Mouse (Mus musculus) heart, adult 2 months (tissue): ENCODE results near the gene Brd3. TPM values are rescaled to one million over a fixed set of nuclear protein-coding genes. Genes with fewer than 3 reads are reported as not detected.
A peak's percentile ranks its signal among the peaks of the same experiment; 100 is the strongest.

Source experiments
- DNase-seq, 2 experiments: peaks; one replicate each; pipeline ENCODE4 v3.0.0; 2021
- H3K27ac ChIP-seq: fragments of 200-600 bp; 2 replicates; pipeline ENCODE4 v1.8.1; 2022
- H3K27me3 ChIP-seq: fragments of 200-500 bp; 2 replicates; pipeline ENCODE4 v1.6.1; 2012; ENCODE audit warnings: mild to moderate bottlenecking, low read length, inconsistent platforms, mixed read lengths; ENCODE audit not compliant: control insufficient read depth, insufficient read depth
- H3K36me3 ChIP-seq: fragments of 200-500 bp; 2 replicates; pipeline ENCODE4 v1.6.1; 2012; ENCODE audit warnings: low read length, inconsistent platforms; ENCODE audit not compliant: control insufficient read depth, insufficient read depth
- H3K4me1 ChIP-seq: fragments of 200-500 bp; 2 replicates; pipeline ENCODE4 v1.6.1; 2011; ENCODE audit warnings: low read length; ENCODE audit not compliant: control insufficient read depth, insufficient read depth
- H3K4me3 ChIP-seq: fragments of 200-600 bp; 2 replicates; pipeline ENCODE4 v1.8.1; 2022
- H3K79me2 ChIP-seq: fragments of 200-500 bp; replicated peaks from 2 replicates; pipeline ENCODE4 v1.6.1; 2012; ENCODE audit warnings: mild to moderate bottlenecking, inconsistent platforms, low read length, moderate library complexity, mixed read lengths; ENCODE audit not compliant: control insufficient read depth, insufficient read depth
- H3K9ac ChIP-seq: fragments of 200-500 bp; 2 replicates; pipeline ENCODE4 v1.6.1; 2012; ENCODE audit warnings: low read depth, mild to moderate bottlenecking, control low read depth, inconsistent platforms, low read length, mixed read lengths
- CTCF ChIP-seq: fragments of 200-600 bp; IDR thresholded peaks from 2 replicates; pipeline ENCODE4 v1.8.1; 2022; ENCODE audit warnings: antibody characterized with exemption, mild to moderate bottlenecking, moderate library complexity
- EP300 ChIP-seq: fragments of 200-500 bp; IDR thresholded peaks from 2 replicates; pipeline ENCODE4 v1.6.1; 2011; ENCODE audit warnings: low read depth, low read length, control low read depth; ENCODE audit not compliant: insufficient read depth
- POLR2A ChIP-seq: fragments of 200-500 bp; IDR thresholded peaks from 2 replicates; pipeline ENCODE4 v1.6.1; 2011; ENCODE audit warnings: mild to moderate bottlenecking, low read depth, low read length, control low read depth; ENCODE audit not compliant: insufficient read depth
- WGBS: fragments of 180-500 bp; shearing (Covaris S2); methylation state at CpG from one replicate; pipeline ENCODE4 v1.1.7; 2018; 5-methylcytosine and 5-hydroxymethylcytosine counted together
- intact Hi-C: fragments of 180-260 bp; cut with DNase I; formaldehyde crosslinking; loops from one replicate; pipeline ENCODE4 v1.15.1; 2025
- polyA plus RNA-seq: library from polyadenylated mRNA; depleted of rRNA; stranded (reverse); fragments of >200 nt; gene quantifications from 2 replicates; pipeline ENCODE4 v1.2.3, GENCODE M21; 2012
- total RNA-seq, 2 experiments: library from RNA; stranded (reverse); gene quantifications; 2 replicates each; pipeline ENCODE4 v1.2.3; 2021

The Brd3 gene
- total and polyA plus RNA-seq, 3 experiments, result 12.5 to 28.7 (median 27.0) TPM

DNA sequence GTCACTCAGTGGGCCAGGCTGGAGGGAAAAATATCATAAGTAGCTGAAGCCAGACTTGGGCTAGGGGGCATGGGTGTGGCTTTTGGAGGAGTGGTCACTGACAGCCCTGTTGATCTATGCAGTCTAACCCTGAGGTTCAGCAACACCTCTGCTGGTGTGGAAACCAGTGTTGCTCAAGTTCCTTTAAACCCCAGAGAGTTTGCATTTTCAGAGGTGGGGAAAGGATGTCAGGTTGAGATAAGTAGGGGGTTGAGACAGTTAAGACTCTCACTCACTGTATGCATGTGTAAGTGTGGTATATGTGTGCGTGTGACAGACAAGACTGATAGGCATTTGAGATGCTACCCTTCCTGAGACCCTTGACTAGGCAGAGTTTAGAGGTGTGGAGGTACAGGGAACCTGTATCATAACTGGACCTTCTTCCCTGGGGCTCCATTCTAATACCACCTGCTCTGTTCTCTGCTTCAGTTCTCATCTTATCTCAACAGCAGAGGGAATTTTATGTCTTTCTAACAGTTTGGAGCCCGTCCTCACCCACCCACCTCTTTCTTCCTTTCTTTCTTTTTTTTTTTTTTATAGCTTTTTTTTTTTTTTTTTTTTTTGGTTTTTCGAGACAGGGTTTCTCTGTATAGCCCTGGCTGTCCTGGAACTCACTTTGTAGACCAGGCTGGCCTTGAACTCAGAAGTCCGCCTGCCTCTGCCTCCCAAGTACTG is 20.0 kb downstream of the Brd3 start:
- Histone ChIP-seq H3K4me3 (no peak overlapping the region), H3K79me2 (no peaks in the 10 kb centered on the region), H3K9ac (no peak overlapping the region), H3K4me1 (no peaks in the 10 kb centered on the region), H3K36me3 (no peaks in the 10 kb centered on the region), H3K27me3 (no peaks in the 10 kb centered on the region), H3K27ac (no peak overlapping the region)
- intact Hi-C loops, result no loop called here
- DNase-seq, result no peak
- no peak for TF ChIP-seq EP300
- TF ChIP-seq POLR2A, result no peak
- TF ChIP-seq CTCF, result no peak
- WGBS, result 71% methylated on average over 3 of the region's 4 CpGs

DNA sequence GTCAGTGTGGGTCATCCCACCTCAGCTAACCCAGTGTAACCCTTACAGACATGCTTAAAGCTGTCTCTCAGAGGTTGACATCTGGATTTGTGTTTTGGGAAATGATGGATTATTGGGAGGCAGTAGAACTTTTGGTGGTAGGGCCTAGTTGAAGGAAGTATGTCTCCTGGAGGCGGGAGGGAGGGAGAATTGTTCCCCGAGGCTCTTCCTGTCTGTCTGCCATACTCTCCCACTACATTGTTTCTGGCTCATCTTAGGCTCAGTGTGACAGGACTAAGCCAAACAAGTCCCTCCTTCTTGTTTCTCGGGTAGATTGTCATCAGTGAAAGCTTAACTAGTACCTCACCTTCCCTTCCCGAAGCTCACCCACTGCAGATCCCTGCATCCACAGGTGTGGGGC is 20.7 kb downstream of the Brd3 start:
- DNase-seq, result no peak
- 46% methylated on average over 4 of the region's 4 CpGs for WGBS
- Histone ChIP-seq H3K4me1 (no peaks in the 10 kb centered on the region), H3K27me3 (no peaks in the 10 kb centered on the region), H3K79me2 (no peaks in the 10 kb centered on the region), H3K9ac (no peak overlapping the region), H3K27ac (no peak overlapping the region), H3K4me3 (no peak overlapping the region), H3K36me3 (no peaks in the 10 kb centered on the region)
- TF ChIP-seq EP300, result no peak
- TF ChIP-seq CTCF, result no peak
- no peak for TF ChIP-seq POLR2A
- intact Hi-C loops, result no loop called here

DNA sequence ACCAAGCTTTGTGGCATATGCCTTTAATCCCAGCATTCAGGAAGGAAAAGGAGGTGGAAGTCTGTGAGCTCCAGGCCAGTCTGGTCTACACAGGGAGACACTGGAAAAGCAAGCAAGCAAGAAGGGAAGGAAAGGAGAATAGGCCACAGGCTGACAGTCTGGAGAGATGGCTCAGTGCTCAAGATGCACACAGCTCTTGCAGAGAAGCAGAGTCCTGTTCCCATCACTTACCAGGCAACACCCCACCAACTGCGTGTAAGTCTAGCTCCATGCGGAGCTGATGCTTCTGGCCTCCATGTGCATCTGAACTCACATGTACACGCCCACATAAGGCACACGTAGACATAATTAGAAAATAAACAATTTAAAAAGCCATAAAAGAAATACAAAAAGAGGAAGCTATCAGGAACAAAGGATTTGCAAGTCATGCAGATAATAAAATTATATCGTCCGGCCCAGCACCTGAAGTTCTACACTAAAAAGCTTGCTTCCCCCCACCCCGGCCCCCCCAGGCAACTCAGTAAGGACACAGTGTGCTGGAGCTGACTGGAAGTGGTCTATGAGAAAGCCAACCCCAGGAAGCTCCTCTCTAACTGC is 25.1 kb downstream of the Brd3 start:
- intact Hi-C loops, result no loop called here
- no peak for TF ChIP-seq CTCF
- no peak for TF ChIP-seq POLR2A
- no peak for TF ChIP-seq EP300
- H3K36me3 ChIP-seq, result no peaks in the 10 kb centered on the region
- no peak overlapping the region for H3K9ac ChIP-seq
- H3K4me1 ChIP-seq, result peaks cover 3% of the 10 kb centered on the region
- H3K79me2 ChIP-seq, result no peaks in the 10 kb centered on the region
- no peaks in the 10 kb centered on the region for H3K27me3 ChIP-seq
- no peak for DNase-seq
- no peak overlapping the region for H3K27ac ChIP-seq
- WGBS, result 81% methylated on average over 7 of the region's 7 CpGs
- no peak overlapping the region for H3K4me3 ChIP-seq

DNA sequence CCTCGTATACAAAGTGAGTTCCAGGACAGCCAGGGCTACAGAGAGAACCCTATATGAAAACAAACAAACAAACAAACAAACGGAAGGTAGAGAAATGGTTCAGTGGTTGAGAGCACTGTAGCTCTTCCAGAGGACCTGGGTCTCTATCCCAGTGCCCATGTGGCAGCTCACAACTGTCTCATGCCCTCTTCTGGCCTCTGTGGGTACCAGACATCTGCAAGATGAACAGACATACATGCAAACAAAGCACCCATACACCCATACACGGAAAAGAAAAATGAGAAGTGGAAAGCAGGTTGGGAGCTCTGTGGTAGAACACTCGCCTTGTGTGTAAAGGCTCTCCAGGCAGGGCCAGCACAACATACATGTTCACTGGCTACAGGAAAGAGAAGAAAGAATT is 27.1 kb downstream of the Brd3 start:
- no peak overlapping the region for H3K4me3 ChIP-seq
- H3K4me1 ChIP-seq, result peaks cover 3% of the 10 kb centered on the region
- no peaks in the 10 kb centered on the region for H3K79me2 ChIP-seq
- intact Hi-C loops, result no loop called here
- H3K9ac ChIP-seq, result no peak overlapping the region
- H3K27me3 ChIP-seq, result no peaks in the 10 kb centered on the region; the same call in 1 of the 2 replicates
- WGBS, result 88% methylated on average over 4 of the region's 4 CpGs
- H3K36me3 ChIP-seq, result no peaks in the 10 kb centered on the region
- peak overlapping the region; percentile 20 for H3K27ac ChIP-seq
- TF ChIP-seq POLR2A (no peak), CTCF (no peak), EP300 (no peak)
- no peak for DNase-seq

DNA sequence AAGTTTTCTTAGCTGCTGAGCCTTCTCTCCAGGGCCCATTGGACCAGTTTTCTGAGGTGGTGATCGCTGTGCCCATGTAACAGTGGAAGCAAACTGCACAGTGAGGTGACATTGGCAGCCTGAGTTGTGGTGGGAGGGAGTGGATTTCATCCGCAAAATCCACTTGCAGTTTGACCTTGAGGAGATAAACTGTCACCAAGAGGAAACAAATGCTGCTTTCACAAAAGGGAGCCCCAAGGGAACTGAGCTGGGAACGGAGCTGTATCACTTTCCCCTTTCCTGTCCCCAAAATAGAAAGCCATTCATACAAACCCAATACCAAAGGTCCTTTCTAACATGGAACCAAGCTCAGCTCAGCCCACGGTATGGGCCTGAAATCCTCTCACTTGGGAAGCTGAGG is 27.6 kb downstream of the Brd3 start:
- Histone ChIP-seq H3K9ac (no peak overlapping the region), H3K27ac (peak overlapping the region; percentile 26; the same call in 1 of the 2 replicates), H3K79me2 (peaks cover 3% of the 10 kb centered on the region), H3K4me1 (peaks cover 3% of the 10 kb centered on the region), H3K27me3 (no peaks in the 10 kb centered on the region; the same call in 1 of the 2 replicates), H3K36me3 (no peaks in the 10 kb centered on the region), H3K4me3 (no peak overlapping the region)
- 30% methylated on average over 4 of the region's 4 CpGs for WGBS
- TF ChIP-seq POLR2A (no peak), EP300 (no peak), CTCF (no peak)
- intact Hi-C loops, result no loop called here
- no peak for DNase-seq

DNA sequence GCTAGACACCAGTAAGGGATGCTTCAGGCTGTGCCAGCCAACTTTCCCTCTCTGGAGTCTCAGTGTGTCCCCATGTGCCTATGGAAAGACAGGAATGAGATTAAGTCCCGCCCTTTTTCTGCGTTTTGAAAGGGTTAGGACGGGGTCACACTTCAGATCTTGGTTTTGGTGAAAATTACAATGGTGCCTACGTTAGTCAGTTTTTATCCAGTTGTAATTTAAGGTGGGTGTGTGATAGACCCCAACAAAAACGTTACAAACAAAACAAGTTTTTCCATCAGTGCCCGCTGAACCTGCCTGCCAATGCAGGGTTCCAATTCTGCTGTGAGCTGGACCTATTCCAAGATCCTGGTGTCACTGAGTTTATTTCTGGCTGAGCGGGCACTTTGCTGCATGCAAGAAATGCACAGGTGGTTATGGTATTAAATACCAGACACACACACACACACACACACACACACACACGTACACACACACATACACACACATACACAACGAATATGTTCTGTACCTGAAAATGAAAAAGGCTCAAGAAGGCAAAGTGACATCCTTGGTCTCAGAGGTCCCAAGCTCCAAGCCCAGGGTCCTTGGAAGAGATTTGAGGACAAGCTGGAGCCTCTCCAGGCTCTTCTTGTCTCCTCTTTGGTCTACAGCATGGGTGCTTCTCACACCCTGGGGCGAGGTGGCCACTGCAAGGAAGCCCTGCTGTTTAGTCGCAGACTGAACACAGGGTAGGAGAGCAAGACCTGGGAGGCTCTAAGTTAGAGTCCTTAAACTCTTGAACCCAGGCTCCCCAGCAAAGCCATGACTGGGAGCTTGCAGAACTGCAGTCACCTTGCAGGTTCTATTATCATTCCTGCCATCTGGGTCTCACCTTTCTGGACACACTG is 30.9 kb downstream of the Brd3 start:
- Histone ChIP-seq H3K27ac (peak overlapping the region; percentile 99), H3K36me3 (no peaks in the 10 kb centered on the region; the same call in 1 of the 2 replicates), H3K27me3 (no peaks in the 10 kb centered on the region; the same call in 1 of the 2 replicates), H3K9ac (peak overlapping the region; percentile 86), H3K79me2 (peaks cover 10% of the 10 kb centered on the region), H3K4me1 (peaks cover 16% of the 10 kb centered on the region), H3K4me3 (peak overlapping the region; percentile 99)
- TF ChIP-seq POLR2A (no peak), CTCF (no peak), EP300 (no peak)
- DNase-seq, result no peak
- WGBS, result 21% methylated on average over 11 of the region's 11 CpGs
- intact Hi-C loops, result no loop called here
